Mouse (Mus musculus): ENCODE data around the gene Flg2. TPM values are rescaled to one million over a fixed set of nuclear protein-coding genes. Genes with fewer than 3 reads are reported as not detected.

The Flg2 gene
- not detected in 2 replicates for polyA plus RNA-seq (2012; rRNA removed)

GRCm38 (mm10) chr3:93196978-93197377, at the start of gene Flg2:
Gene Flg2 (plus strand): TSS chr3:93197278.
- Histone ChIP-seq H3K4me1 (ENCODE audit: control insufficient read depth, insufficient read depth, low read length) (no peaks in the 10 kb centered on the region), H3K4me3 (ENCODE audit: insufficient read depth, low read length) (no peak within 1 kb of the TSS), H3K27ac (ENCODE audit: insufficient read depth, low read length) (no peak within 1 kb of the TSS)
- TF ChIP-seq CTCF (IDR thresholded peaks at IDR 0.05; ENCODE audit: extremely low read depth, insufficient read depth, low read length), result no peak
- no peak for TF ChIP-seq POLR2A (IDR thresholded peaks at IDR 0.05; ENCODE audit: extremely low read depth, insufficient read depth, low read length)

GRCm38 (mm10) chr3:93162502-93162901, 34.6 kb upstream of the Flg2 start:
- TF ChIP-seq POLR2A (IDR thresholded peaks at IDR 0.05; ENCODE audit: extremely low read depth, insufficient read depth, low read length), result no peak
- TF ChIP-seq CTCF (IDR thresholded peaks at IDR 0.05; ENCODE audit: extremely low read depth, insufficient read depth, low read length), result no peak

GRCm38 (mm10) chr3:93162996-93163592, 34.0 kb upstream of the Flg2 start:
- H3K27ac ChIP-seq (ENCODE audit: insufficient read depth, low read length), result no peak overlapping the region
- no peaks in the 10 kb centered on the region for H3K4me1 ChIP-seq (ENCODE audit: control insufficient read depth, insufficient read depth, low read length)
- H3K4me3 ChIP-seq (ENCODE audit: insufficient read depth, low read length), result no peak overlapping the region
- TF ChIP-seq CTCF (IDR thresholded peaks at IDR 0.05; ENCODE audit: extremely low read depth, insufficient read depth, low read length) (no peak), POLR2A (IDR thresholded peaks at IDR 0.05; ENCODE audit: extremely low read depth, insufficient read depth, low read length) (no peak)

More at GRCm38 (mm10) chr3:93162502-93162901, 34.6 kb upstream of the Flg2 start:
- H3K4me3 ChIP-seq (ENCODE audit: insufficient read depth, low read length), result no peak overlapping the region
- no peaks in the 10 kb centered on the region for H3K4me1 ChIP-seq (ENCODE audit: control insufficient read depth, insufficient read depth, low read length)
- H3K27ac ChIP-seq (ENCODE audit: insufficient read depth, low read length), result no peak overlapping the region

- Histone ChIP-seq H3K27ac (ENCODE audit: insufficient read depth, low read length) (no peak overlapping the region), H3K4me1 (ENCODE audit: control insufficient read depth, insufficient read depth, low read length) (no peaks in the 10 kb centered on the region), H3K4me3 (ENCODE audit: insufficient read depth, low read length) (no peak overlapping the region)
- TF ChIP-seq CTCF (IDR thresholded peaks at IDR 0.05; ENCODE audit: extremely low read depth, insufficient read depth, low read length), result no peak
- TF ChIP-seq POLR2A (IDR thresholded peaks at IDR 0.05; ENCODE audit: extremely low read depth, insufficient read depth, low read length), result no peak
Observed at GRCm38 (mm10) chr3:93180856-93181255, 16.2 kb upstream of the Flg2 start.

GRCm38 (mm10) chr3:93201955-93202354, 4.9 kb downstream of the Flg2 start:
- Histone ChIP-seq H3K4me3 (ENCODE audit: insufficient read depth, low read length) (no peak overlapping the region), H3K4me1 (ENCODE audit: control insufficient read depth, insufficient read depth, low read length) (no peaks in the 10 kb centered on the region), H3K27ac (ENCODE audit: insufficient read depth, low read length) (no peak overlapping the region)
- no peak for TF ChIP-seq CTCF (IDR thresholded peaks at IDR 0.05; ENCODE audit: extremely low read depth, insufficient read depth, low read length)
- TF ChIP-seq POLR2A (IDR thresholded peaks at IDR 0.05; ENCODE audit: extremely low read depth, insufficient read depth, low read length), result no peak

GRCm38 (mm10) chr3:93202499-93202898, 5.4 kb downstream of the Flg2 start:
- Histone ChIP-seq H3K4me1 (ENCODE audit: control insufficient read depth, insufficient read depth, low read length) (no peaks in the 10 kb centered on the region), H3K27ac (ENCODE audit: insufficient read depth, low read length) (no peak overlapping the region), H3K4me3 (ENCODE audit: insufficient read depth, low read length) (no peak overlapping the region)
- TF ChIP-seq CTCF (IDR thresholded peaks at IDR 0.05; ENCODE audit: extremely low read depth, insufficient read depth, low read length), result no peak
- TF ChIP-seq POLR2A (IDR thresholded peaks at IDR 0.05; ENCODE audit: extremely low read depth, insufficient read depth, low read length), result no peak

Other genes starting within 250 kb of the Flg2 start
- not detected in 2 replicates for gene Lce3d, start 239.9 kb upstream of the Flg2 start, polyA plus RNA-seq (2012; rRNA removed)
- gene Lce3e, start 230.2 kb upstream of the Flg2 start, polyA plus RNA-seq (2012; rRNA removed), result not detected in 2 replicates
- gene Lce3f, start 205.1 kb upstream of the Flg2 start, polyA plus RNA-seq (2012; rRNA removed), result not detected in 2 replicates
- 0.21 and 0.27 TPM in 2 replicates for gene Crct1, start 181.6 kb upstream of the Flg2 start, polyA plus RNA-seq (2012; rRNA removed)
- gene Lce1m, start 178.2 kb upstream of the Flg2 start, polyA plus RNA-seq (2012; rRNA removed), result not detected in 2 replicates
- not detected in 2 replicates for gene Gm4858, start 128.5 kb upstream of the Flg2 start, polyA plus RNA-seq (2012; rRNA removed)
- not detected in 2 replicates for gene Crnn, start 52.5 kb upstream of the Flg2 start, polyA plus RNA-seq (2012; rRNA removed)
- gene Flg, start 76.2 kb downstream of the Flg2 start, polyA plus RNA-seq (2012; rRNA removed), result not detected in 2 replicates
- gene Hrnr, start 122.5 kb downstream of the Flg2 start, polyA plus RNA-seq (2012; rRNA removed), result 0.02 TPM in 2 replicates
- not detected in 2 replicates for gene Rptn, start 196.4 kb downstream of the Flg2 start, polyA plus RNA-seq (2012; rRNA removed)
- gene Tchh, start 245.1 kb downstream of the Flg2 start, polyA plus RNA-seq (2012; rRNA removed), result 1.5 and 1.8 TPM in 2 replicates